Mouse (Mus musculus) cerebellum, adult (tissue): Measurements from ENCODE around the gene Rprd1b.
A peak's percentile ranks its signal among the peaks of the same experiment; 100 is the strongest.
"Not testable (repeated sequence)": the region's sequence is repeated elsewhere in the genome, so short reads cannot be mapped to it uniquely, and the experiment has no call there.

Experiments used
- ATAC-seq: cut with Nextera tagmentation; 2 replicates; pipeline ENCODE4 v1.9.2; 2017; ENCODE audit warnings: mild to moderate bottlenecking, moderate library complexity, mixed read lengths; ENCODE audit not compliant: insufficient number of reproducible peaks, low FRiP score, low TSS enrichment

Gene Rprd1b

DNA sequence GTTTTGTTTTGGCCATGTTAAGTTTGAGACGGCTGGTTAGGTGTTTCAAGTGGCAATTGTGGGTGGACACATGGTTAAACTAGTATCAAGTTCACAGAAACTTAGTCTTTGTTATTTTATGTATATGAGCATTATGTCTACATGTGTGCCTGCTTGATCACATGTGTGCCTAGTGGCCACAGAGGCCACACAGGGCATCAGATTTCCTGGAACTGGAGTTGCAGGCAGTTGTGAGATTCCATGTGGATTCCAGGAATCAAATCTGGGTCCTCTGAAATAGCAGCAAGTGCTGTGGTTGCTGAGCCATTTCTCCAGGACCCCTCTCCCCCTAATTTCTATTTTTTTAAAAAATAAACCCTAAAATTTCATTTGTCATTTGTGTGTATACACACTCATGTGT lies 11.4 kb downstream of the Rprd1b start:
- ATAC-seq: no peak

DNA sequence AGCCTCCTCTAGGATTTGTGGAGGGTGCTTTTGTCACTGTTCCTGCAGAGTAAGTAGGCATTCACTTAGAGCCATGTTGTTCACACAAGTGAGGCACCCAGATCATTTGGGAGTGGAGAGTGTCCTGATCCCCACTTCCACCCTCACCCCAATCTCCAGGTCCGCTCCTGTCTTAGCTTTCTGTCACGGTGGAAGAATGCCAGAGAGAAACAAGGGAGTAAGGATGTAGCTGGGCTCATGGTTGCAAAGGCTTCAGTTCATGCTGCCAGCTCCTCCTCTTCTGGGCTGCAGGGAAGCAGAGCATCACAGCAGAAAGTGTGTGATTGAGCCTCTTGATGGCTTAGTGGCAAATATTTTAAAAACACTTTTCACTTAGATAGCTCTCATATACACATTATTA lies 12.1 kb downstream of the Rprd1b start:
- ATAC-seq: no peak

DNA sequence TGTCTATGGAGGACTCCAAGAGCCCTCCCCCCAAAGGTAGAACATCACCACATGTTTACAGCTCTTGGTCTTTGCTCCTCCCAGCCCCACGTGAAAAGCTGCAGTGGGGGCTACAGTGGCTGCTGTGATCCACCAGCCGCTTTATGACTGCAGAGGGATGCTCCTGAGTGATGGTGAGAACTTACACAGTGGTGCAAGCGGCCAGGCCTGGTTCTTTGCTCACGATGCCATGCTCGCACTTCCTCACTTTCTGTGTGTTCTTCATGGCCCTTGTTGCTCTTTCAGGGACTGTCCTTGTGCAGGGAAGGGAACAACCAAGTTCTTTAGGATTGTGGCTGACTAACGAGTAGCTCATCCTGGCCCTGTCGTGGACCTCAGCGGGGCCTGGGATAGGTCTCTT lies 15.2 kb downstream of the Rprd1b start:
- ATAC-seq: no peak

DNA sequence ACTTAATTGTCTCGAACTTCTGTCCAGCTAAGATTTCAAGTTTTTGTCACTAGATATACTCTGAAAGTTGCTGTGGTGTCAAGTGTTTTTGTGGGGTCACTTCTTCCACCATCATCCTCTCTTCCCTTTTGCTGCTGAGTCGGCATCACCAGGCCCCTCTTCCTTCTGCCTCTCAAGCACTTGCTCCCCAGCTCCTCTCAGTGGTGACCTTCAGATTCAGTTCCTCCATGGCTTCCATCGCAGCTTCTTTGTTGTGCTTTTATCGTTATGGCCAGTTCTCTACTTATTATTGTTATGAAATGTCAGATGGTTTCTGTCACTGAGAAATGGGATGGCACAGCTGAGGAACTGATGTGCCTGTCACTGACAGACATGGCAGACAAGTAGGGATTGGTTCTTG lies 17.9 kb downstream of the Rprd1b start:
- no peak for ATAC-seq

DNA sequence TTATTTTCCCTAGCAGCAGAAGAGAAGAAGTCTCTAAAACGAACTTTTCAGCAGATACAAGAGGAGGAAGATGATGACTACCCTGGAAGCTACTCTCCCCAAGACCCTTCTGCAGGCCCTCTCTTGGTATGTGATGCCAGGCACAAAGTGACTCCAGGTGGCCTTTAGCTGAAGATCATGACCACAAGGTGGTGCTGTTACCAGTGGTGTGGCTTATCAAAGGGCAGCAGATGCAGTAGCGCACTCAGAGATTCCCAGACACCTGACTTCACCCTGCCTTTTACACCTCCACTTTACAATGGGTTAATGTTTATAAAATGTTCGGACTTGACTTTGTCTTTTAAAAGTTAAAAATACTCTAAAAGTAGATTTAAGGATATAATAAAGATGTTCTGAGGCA lies 19.6 kb downstream of the Rprd1b start:
- ATAC-seq: peak; percentile 45; the same call in 1 of the 2 replicates

DNA sequence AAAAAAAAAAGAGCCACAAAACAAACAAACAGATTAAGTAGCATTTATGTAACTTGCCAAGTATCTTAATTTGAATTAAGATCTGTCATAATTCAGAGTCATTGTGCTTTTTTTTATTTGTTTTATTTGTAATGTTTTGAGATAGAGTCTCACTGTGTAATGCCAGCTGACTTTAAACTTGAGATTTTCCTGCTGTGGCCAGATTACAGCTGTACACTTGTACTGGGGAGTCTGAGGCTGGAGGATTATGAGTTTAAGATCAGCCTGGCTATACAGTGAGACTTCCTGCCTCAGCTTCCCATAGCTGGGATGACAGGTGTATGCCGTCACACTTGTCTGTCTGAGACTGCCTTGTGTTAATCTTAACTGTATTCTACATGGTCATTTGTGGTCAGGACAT lies 20.4 kb downstream of the Rprd1b start:
- ATAC-seq: no peak

DNA sequence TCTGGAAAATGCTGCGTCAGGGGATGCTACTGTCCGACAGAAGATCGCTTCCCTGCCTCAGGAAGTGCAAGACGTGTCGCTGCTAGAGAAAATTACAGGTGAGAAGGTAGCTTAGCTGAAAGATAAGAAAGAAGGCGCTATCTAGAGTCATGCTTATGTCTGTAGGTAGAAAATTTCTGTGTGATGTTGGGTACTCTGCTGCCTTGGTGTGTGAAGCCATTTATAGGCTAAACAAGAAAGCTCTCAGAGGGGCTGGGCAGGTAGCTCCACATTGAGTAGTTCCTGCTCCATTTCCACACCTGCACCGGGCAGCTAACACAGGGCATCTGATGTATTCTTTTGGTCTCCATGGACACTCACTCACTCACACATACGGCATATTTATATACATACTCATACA lies 21.8 kb downstream of the Rprd1b start:
- ATAC-seq: no peak

DNA sequence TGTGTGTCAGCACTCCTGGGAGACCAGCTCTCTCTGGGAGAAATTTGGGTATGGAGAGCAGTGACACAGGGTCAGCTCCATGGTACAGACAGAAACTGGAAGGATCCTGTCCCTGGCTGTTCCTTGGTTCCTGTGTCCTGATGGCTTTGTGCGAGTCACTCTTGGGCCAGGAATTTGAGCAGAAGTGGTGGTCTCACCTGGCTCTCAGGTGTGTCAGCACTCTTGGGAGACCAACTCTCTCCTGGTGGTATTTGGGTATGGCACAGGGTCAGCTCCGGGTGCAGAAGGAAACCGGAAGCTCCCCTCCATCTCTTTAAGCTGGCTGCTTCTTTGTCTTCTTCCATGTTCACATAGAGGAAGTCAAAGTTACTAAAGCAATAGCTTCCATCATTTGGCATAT lies 26.3 kb downstream of the Rprd1b start:
- ATAC-seq: no peak

DNA sequence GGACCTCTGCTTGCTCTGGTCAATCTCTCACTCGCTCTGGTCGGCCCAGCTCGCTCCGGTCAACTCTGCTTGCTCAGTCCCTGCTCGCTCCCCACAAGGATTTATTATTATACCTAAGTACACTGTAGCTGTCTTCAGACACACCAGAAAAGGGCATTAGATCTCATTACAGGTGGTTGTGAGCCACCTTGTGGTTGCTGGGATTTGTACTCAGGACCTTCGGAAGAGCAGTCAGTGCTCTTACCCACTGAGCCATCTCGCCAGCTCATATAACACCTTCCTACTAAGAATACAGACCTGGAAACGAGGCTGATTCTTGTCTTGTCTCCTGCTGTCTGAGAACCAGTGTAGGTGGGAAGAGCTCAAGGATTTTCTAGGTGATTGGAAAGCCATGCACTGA lies 27.1 kb downstream of the Rprd1b start:
- not testable (repeated sequence) for ATAC-seq

DNA sequence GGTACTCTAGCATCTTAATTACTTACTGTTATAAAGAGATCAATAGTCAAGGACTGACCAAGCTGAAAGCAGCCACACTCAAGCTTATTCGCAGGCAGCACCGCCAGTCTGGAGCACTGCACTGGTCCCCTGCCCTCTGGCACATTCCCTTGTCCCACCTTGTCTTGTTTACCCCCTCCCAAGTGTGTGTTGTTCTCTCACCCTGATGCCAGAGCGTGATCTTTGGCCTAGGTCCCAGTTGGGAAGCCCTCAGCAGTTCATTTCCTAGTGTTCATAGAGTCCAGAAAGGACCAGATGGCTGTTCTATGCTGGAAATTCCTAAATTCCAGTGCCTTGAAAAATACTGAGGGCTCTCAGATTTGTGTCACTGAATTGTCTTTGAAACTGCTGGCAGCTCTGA lies 28.7 kb downstream of the Rprd1b start:
- peak; percentile 93 for ATAC-seq

DNA sequence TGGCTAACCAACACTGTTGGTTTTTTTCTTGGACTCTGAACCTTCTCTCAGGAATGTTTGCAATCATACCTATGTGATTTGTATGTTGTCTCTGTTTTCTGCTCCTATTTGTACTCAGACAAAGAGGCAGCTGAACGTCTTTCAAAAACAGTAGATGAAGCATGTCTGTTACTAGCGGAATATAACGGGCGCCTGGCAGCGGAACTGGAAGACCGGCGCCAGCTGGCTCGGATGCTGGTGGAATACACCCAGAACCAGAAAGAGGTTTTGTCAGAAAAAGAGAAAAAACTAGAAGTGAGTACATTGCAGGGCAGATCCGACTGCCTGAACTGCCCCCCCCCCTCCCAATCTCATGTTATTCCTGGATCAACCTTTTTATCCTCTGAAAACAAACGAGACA lies 30.2 kb downstream of the Rprd1b start:
- ATAC-seq: peak; percentile 62; the same call in 1 of the 2 replicates

DNA sequence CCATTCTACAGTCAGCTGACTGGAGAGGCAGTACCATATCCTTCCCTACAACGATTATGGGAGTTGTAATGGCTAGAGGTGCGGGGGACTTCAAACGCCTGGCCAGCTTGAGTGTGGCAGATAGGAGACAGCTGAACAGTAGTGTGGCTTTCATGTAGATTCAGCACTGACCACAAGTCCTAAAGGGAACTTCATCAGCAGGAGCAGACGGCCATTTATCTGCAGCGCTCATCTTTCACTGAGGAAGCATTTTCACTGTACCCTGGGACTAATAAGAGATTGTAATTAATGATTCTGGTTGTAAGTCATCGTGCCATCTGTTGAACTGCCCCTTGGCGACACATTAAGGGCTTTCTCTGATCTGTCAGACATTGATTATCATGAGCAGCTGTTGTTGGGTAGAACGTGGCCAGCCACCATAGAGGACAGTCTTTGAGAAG lies 31.4 kb downstream of the Rprd1b start:
- ATAC-seq: no peak

DNA sequence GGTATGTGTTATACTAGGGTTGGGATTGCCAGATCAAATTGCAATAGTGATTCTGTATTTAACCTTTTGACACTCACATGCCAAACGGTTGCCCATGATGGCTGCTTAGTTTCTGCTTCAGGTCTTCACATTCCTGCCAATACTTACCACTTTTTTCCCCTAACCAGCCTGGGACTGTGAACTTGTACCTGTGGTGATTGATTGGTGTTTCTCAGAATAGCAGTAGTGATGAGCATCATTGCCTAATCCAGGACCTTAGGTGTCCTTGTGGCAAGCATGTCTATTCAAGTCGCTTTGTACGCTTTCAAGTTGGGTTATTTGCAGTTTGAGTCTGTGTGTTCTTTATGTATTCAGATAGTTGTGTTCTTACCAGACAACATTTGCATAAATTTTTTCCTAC lies 34.7 kb downstream of the Rprd1b start:
- ATAC-seq: no peak

DNA sequence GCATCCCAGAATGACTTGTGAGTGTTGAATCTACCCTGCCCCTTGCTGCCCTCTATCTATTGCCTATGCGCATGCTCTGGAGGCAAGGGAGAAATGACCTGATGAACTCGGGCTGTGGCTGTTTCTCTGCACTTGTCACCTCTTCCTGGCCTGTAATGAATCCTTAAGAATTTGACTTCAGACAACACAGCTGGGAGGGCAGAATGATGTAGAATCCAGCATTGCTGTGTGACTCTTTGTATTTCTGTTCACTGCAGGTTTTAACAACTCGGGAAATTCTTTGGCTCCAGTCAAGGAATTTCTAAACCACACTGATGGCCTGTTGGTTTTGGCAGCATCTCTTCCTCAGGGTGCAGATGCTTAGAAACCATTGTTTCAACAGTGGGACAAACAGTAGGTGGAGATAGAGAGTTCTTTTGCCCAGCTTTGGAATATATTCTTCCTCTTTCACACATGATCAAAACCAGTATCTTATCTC lies 36.3 kb downstream of the Rprd1b start:
- no peak for ATAC-seq

DNA sequence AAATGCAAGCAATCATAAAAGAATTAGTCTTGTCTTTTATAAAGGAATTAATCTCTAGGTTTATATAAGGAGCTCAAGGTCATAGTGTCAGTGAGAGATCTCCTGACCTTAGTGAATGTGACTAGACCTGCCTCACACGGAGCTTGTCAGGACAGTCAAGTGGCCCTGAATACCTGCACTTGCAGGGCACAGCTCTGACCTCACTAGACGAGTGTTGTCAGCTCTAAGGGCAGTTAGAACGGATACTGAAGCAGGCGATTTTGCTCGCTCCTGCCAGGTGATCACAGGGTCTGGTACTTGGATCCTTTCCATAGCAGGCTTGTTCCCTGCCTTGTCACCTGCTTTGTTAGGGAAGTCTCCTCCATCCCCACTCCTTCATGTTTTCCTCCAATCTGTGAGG lies 36.8 kb downstream of the Rprd1b start:
- ATAC-seq: peak; percentile 45; the same call in 1 of the 2 replicates

DNA sequence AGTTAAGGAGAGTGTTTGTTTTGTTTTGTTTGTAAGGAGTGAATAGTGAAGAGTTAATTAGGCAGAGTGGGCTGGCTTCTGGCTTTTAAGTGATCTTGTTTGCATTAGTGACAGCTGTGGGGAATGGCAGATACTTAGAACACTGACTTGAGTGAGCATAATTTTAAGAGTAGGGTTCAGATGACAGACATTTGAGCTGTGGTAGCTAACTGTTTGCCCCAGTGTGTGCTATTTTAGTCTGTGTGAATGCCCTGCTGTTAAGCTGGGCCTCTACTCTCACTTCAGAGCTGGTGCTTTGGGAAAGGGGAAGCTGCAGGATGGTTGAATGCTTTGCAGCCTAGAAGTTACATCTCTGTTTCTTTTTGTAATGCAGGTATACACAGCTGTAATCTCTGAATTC lies 38.2 kb downstream of the Rprd1b start:
- ATAC-seq: no peak

DNA sequence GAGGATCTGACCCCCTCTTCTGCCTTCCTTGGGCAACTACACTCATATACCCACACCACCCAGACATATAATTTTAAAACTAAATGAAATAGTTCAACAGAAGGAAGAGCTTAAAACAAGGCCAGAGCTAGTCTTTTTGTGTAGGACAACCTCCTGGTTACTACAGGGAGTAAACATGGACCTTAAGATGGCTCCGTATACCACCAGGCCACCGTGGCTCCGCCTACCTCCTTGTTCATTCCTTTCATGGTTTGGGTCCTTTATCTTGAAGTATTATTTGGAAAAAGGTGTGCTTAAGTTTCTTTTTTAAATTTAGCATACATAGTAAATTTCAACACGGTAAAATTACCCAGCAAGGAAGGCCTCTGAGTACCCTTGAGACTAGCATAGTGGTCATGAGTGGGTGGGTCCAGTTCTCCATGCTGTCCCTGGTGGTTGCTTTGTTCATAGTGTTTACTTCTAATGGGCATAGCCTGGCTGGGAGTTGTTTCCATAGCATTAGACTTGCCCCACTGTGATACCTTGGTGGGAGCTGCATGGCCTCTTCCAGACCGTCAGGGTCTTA lies 39.0 kb downstream of the Rprd1b start:
- ATAC-seq: no peak

DNA sequence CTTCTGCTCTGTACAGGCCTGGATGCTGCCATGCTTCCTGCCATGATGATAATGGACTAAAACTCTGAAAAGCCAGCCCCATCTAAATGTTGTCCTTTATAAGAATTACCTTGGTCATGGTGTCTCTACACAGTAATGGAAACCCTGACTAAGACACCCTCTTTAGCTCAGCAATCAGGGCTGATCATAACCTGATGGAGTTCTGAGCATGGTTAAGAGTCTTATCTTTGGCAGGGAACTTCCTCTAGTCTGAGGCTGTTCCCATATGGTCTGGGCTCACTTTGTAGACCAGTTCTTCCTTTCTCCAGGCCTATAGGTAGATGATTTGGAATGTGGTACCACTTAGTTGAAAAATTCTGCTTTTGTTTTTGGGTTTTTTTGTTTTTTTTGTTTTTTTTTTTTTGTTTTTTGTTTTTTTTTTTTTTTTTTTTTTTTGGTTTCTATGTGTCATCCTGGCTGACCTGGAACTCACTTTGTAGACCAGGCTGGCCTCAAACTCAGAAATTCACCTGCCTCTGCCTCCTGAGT lies 40.2 kb downstream of the Rprd1b start:
- no peak for ATAC-seq

DNA sequence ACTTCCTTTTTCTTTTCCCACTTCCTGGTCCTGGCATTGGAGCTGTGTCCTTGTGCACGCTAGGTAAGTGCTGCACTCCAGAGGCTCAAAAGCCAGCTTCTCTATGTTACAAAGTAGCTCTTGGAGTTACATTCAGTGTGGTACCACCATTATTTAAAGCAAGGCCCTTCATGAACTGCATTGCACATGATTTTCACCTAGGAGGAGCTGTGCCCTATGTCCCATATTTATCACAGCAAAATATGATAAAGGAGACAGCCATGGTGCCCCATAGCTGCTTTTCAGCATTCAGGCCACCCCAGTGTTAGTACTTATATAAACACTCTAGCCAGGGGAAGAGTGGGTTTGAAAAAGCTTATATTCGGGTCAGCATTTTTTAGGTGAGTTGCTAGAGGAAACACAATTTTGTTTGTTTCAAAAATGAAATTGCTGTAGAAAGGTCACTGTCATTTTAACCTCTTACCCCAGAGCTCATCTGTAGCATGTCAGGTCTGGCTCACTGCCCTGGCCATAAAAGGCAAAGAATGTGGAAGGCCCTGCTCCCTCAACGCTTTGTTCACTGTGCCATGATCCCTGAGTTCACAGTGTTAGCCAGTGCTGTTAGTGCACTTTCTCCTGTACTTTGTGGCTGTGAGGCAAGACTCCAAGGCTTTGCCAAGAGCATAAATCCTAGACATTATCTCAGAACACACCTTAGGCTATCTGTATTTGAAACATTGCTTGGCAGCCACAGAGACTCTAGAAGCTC lies 42.8 kb downstream of the Rprd1b start:
- no peak for ATAC-seq

DNA sequence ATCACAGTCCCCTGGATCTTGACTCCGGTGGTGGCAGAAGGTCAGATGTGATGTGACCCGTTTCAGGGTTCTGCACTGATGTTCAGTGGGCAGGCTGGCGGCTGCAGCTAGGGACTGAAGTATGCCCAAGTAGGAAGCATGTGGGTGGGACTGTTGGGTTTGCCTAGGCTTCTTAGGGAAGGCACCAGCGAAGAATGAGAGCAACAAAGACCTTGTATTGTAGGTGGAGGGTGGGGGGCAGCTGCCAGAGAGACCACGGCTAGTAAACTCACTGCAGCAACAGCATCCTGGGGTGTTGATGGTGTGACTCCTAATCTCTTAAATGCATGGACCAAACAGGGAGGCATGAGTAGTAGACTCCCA lies 43.3 kb downstream of the Rprd1b start:
- no peak for ATAC-seq

DNA sequence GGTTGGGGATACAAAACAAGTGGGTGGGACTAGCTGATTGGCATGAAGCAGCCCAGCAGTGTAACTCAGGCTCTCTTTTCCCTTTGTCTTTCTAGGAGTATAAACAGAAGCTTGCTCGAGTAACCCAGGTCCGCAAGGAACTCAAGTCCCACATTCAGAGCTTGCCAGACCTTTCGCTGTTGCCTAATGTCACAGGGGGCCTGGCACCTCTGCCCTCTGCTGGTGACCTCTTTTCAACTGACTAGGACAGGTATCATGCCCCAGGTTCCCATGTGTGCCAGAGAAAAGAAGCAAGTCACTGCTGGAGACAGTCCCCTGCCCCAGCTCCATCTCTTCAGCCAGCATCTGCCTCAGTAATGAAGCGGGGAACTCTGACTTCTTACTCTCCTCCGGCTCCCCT lies 46.5 kb downstream of the Rprd1b start:
- ATAC-seq: no peak

DNA sequence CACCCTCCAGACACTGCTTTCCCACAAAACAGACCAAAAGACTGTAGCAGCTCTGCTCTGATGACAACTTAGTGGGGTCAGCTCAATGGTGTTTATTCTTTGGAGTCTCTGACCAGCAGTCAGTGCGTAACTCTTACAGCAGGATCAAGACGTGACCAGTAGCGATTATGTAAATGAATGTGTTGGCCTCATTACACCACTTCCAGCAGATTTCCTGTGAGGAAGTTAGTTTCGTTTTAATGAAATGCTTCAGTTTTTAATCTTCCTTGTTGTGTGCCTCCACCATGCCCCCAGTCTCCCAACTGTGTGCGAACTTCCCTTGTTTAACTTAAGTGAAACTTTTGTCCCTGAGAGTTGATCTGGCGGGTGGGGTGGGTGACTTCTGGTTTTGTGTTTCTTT lies 48.4 kb downstream of the Rprd1b start:
- ATAC-seq: no peak
